Mouse (Mus musculus): Measurements from ENCODE around the gene Eif2b4.

Gene Eif2b4

DNA sequence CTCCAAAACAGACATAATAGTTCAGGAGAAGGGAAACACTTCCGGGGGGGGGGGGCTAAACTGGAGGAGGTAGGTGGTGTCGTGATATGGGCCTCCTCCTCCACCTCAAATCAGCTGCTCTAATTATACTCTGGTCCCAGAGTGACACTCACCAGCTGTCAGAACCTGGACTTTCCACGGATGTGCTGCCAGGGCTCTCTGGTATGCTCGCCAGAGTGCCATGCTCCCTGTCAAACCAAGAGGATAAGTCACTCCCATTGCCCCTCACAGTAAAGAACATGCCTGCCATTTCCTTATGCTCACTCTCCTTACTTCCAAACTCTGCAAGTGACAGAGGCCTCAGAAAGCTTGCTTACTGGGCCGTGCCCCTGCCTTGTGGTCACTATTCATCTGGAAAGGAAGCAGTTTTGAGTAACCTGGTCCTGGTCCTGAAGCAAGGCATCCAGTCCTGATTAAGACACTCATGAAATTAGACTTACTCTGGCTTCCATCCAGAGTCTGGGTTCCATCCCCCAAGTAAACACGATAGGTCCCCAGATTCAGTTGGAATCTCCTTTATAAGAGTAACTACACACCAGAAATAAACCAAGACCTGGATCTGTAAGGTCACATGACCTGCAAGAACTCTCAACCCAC, 39.6 kb downstream of the Eif2b4 start:
- no peak for DNase-seq

- DNase-seq = no peak
Measured at GRCm38 (mm10) chr5:31151746-31152145, 41.5 kb downstream of the Eif2b4 start.

DNA sequence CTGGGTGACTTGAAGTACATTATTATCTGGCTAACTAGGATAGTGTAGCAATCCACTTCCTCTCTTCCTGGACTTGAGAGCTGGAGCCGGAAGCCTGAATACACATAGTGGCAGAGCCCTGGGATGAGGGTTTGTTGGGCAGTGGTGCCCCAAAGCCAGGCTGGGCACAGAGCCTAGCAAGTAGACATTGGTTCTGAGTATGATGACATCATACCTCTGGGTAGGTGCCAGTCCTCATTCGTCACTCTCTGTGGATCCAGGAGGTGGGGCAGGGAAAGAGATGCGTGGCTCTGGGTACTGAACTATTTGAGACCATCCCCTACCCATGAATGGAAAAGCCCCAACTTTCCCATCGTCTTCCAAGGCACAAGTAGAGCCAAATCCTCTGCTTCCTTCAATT, 43.4 kb downstream of the Eif2b4 start:
- DNase-seq = no peak

- DNase-seq = no peak
Measured at GRCm38 (mm10) chr5:31138968-31139425, 54.2 kb downstream of the Eif2b4 start.

- DNase-seq = no peak
Measured at GRCm38 (mm10) chr5:31138241-31138967, 54.8 kb downstream of the Eif2b4 start, which contains the start of gene Ucn. TSS of gene Ucn (minus strand) at chr5:31138829.

GRCm38 (mm10) chr5:31137658-31138057, 55.6 kb downstream of the Eif2b4 start:
- no peak for DNase-seq

Data from spleen, adult 18-20 months (tissue).